Mouse (Mus musculus) embryonic fibroblast, embryonic 13.5 days (primary cell): ENCODE results near the gene Vwc2.

Source experiments
- CTCF ChIP-seq: IDR thresholded peaks from 2 replicates; pipeline ENCODE4 v1.5.1; 2011; ENCODE audit warnings: mild to moderate bottlenecking, control low read depth, low read length, moderate library complexity, borderline replicate concordance; ENCODE audit not compliant: insufficient read depth
- POLR2A ChIP-seq: IDR thresholded peaks from 2 replicates; pipeline ENCODE4 v1.6.1; 2011; ENCODE audit warnings: low read depth, mild to moderate bottlenecking, control low read depth, low read length, moderate library complexity

DNA sequence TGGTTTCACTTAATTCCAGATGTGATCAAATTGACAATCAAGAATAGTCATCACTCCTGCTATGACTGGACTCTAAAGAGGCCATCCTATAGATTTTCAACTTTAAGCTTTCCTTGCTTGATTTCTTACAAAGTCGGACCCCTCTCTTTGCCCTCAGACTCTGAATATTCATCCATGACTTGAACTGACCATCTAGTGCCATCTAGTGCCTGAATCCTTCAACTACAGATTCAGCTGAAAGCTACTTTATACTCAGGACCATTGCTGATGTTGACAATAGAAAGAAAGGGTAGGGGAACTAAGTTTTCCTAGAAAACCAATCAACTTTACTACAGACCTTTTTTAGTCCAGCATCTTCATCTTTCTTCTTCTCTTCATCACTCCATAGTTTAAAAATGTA, 109.1 kb downstream of the Vwc2 start:
- no peak for TF ChIP-seq POLR2A
- no peak for TF ChIP-seq CTCF
